Mouse (Mus musculus): ENCODE data around the gene C1qtnf2. TPM values are rescaled to one million over a fixed set of nuclear protein-coding genes. Genes with fewer than 3 reads are reported as not detected.

Gene C1qtnf2
- total RNA-seq (2014; fragmentation: Nextera tagmentation): not detected in 2 replicates
- total RNA-seq (2017): not detected in 2 replicates

DNA sequence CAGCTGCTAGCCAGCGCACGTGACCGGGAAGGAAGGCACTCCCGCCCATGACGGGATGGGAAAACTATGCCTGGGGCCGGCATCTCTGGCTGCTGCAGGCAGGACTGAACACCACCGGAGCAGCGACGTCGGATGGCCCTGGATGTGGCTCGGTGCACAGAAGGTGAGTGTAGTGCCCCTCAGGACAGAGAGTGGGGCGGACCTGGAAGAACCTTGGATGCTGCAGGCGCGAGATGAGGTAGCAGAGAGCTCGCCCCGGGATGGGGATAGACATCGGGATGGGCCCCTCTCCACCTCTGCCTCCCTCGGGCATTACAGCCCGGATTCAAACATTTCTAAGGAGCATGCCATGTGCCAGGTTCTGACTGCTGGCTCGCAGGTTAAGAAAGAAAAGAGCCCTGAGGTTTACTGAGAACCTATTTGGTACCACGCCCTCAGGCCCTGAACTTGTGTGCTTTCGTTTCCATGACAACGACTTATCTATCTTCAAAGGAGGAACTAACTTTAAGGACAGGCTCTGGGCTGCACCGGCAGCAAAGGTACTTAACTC, at the start of gene C1qtnf2:
Gene C1qtnf2, plus strand, starts transcription at position 52 of the 550 bp plus-strand sequence.
- ATAC-seq (replicated peaks; ENCODE audit: low FRiP score, low TSS enrichment, poor library complexity, severe bottlenecking): peak; percentile 84

DNA sequence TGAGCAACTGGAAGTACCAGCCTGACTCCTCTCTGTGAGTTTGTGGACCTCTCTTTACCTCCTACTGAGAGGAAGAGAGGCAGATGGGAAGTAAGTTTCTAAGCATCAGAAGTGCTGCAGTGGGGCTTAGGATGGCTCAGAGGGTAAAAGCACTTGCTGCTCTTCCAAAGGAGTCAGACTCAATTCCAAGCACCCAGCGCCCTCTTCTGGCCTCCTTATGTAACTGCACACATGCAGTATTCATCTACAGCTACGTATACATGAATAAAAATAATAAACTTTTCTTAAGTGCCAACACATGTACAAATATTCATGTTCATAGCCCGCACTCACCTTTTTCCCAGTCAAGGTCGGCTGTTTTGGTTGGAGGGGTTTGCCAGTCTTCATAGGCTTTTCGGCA, 49.7 kb upstream of the C1qtnf2 start:
- ATAC-seq (replicated peaks; ENCODE audit: low FRiP score, low TSS enrichment, poor library complexity, severe bottlenecking): no peak

DNA sequence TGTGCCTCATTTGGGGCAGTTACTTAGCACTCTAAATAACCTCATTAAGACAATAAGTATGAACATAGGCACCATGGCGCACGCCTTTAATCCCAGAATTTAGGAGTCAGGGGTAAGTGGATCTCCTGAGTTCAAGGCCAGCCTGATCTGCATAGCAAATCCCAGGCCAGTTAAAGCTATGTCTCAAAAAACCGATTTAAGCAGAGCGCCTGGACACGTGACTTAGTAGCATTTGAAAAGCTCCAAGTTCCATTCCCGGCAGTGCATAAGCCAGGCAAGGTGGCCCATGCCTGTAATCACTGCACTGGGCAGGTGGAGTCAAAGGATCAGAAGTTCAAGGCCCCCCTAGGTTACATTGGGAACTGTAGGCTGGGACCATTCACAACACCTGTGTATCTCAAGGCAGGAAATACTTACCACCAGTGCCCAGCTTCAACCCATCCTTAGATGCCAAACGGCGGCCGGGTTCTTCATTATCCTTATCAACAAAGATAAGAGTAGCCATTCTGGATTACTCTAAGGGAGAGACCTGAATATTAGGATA, 48.8 kb upstream of the C1qtnf2 start:
- ATAC-seq (replicated peaks; ENCODE audit: low FRiP score, low TSS enrichment, poor library complexity, severe bottlenecking): no peak; the same call in 1 of the 2 replicates

DNA sequence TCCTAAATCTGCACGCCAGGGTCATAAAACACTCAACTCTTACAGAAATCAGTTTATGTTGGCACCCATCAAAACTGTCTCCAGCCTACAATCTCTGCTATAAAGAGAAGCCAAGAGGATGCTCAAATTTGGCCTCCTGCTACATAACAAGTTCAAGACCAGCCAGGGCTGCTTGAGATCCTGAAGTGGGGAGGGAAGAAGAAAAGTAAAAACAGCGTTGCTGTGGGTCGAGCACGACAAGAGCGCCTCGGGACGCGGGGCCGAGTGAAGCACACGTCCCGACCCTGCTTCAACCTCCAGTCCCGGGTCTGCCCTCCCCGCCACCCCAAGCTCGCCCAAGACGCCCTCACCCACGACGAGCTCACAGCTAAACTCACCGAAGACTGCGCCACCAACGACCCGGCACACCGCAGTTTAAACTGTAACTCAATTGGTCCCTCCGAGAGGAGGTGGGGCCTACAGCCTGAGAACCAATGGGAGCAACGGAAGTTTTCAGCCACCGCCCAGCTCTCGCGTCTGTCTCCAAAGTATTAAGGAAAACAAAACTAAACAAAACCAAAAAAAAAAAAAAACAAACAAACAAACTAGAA, 48.2 kb upstream of the C1qtnf2 start, which contains the start of gene Pttg1:
Gene Pttg1, minus strand, starts transcription at position 428 of the 590 bp plus-strand sequence.
- peak; percentile 100 for ATAC-seq (replicated peaks; ENCODE audit: low FRiP score, low TSS enrichment, poor library complexity, severe bottlenecking)

DNA sequence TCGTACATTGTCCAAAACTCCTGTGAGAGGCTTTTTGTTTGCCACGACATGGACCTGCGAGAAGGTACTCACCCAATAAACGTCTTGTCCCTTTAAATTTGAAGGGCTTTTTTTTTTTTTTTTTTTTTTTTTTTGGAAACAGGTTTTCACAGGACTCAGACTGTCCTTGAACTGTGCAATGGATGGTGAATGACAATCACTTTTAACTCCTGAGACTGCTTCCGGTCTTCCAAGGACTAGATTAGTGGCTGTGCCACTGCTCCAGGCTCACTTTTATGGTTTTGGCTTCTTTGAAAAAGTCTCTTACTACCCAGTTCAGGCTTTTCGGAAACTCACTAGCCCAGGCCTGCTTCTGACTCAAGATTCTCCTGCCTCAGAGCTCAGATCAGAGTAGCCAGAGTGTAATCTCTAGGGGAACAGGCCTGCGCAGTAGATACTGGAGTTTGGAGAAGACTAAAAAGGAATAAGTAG, 47.6 kb upstream of the C1qtnf2 start:
- peak; percentile 49 for ATAC-seq (replicated peaks; ENCODE audit: low FRiP score, low TSS enrichment, poor library complexity, severe bottlenecking)

DNA sequence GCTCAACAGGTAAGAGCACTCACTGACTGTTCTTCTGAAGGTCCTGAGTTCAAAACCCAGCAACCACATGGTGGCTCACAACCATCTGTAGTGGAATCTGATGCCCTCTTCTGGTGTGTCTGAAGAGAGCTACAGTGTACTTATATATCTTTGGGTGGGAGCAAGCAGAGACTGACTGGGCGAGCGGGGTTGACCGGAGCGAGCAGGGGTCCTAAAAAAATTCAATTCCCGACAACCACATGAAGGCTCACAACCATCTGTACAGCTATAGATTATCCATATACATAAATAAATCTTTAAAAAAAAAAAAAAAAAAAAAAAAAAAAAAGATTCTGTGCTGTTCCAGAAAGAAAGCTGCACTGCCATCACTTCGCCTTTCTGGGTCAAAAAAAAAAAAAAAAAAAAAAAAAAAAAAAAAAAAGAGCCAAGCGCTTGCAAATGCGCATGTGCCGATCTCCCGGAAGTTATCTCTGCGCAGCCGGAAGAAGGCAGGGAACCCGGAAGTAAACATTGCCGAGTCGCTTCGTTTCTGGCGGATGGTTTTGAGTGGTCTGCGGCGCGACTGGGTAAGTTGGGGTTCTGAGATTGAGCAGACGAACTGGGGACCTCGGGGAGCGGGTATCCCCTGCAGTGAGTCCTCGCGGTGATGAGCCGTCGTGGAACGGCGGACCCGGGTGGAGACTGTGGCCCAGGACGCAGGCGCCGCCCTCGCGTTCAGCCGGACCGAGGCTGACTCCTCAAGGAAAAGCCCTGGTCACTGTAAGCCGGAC, 40.6 kb upstream of the C1qtnf2 start, which contains the start of gene Slu7:
Gene Slu7, plus strand, starts transcription at position 491 of the 770 bp plus-strand sequence.
- ATAC-seq (replicated peaks; ENCODE audit: low FRiP score, low TSS enrichment, poor library complexity, severe bottlenecking): peak; percentile 90

DNA sequence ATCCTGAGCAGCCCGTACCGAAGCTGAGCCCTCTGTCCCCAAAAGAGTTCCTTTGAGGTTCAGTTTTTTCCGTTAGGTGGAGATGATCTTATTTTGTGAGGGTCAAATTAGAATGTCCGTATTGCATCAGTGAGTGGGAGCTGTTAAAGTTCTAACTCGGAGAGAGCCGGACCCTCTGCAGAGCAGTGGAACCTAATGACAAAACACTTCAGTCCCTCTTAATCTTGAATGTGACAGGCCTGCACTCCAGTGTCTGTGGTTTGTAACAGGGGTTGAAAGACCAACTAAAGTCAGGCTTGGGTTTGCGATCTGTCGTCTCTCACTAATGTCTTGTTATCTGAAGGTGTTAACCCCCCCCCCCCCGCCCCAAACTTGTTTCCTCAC, 40.1 kb upstream of the C1qtnf2 start:
- peak; percentile 76 for ATAC-seq (replicated peaks; ENCODE audit: low FRiP score, low TSS enrichment, poor library complexity, severe bottlenecking)

DNA sequence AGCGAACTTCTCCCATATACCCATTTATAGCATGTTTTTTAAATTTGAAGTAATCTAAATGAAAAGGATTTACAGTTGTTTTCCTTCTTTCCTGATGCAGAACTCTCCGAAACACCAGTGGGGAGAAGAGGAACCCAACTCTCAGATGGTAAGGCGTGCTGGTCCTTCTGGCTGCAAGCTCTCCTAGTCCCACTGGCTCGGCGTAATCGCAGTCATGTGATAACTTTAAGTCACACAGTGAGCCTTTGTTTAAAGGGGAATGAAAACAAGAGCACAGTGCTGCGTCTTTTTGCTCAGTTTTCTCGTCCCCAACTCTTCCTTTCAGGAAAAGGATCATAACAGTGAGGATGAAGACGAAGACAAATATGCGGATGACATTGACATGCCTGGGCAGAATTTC, 33.0 kb upstream of the C1qtnf2 start:
- no peak for ATAC-seq (replicated peaks; ENCODE audit: low FRiP score, low TSS enrichment, poor library complexity, severe bottlenecking)

DNA sequence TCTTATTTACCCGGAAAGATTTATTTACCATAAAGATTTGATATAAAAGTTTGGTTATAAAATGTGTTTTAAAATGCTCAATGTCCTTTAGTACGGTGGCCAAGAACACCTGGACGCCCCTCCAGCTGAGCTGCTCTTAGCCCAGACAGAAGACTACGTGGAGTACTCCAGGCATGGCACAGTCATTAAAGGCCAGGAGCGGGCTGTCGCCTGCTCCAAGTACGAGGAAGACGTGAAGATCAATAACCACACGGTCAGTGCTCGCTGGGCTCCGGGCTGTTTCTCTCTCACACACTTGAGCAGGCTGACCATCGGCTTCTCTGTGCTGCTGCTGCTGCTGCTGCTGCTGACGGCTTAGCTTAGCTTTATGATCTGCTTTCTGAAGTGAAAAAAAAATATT, 30.9 kb upstream of the C1qtnf2 start:
- ATAC-seq (replicated peaks; ENCODE audit: low FRiP score, low TSS enrichment, poor library complexity, severe bottlenecking): no peak

DNA sequence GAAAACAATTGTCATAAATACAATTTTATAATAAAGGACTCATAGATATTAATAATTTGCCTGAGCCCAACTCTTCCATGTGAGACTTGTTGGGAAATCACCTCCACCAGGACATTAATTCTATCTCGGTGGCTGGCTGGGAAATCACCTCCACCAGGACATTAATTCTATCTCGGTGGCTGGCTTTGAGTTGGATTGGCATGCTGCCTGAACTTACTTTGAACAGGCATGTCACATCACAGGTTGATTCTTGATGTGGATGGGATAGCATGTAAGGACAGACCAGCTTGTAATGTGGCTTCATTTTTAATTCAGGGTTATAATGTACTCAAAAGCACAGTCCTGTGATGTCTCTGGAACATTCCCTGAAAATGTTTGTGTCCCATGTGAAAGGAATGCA, 24.2 kb upstream of the C1qtnf2 start:
- ATAC-seq (replicated peaks; ENCODE audit: low FRiP score, low TSS enrichment, poor library complexity, severe bottlenecking): no peak

DNA sequence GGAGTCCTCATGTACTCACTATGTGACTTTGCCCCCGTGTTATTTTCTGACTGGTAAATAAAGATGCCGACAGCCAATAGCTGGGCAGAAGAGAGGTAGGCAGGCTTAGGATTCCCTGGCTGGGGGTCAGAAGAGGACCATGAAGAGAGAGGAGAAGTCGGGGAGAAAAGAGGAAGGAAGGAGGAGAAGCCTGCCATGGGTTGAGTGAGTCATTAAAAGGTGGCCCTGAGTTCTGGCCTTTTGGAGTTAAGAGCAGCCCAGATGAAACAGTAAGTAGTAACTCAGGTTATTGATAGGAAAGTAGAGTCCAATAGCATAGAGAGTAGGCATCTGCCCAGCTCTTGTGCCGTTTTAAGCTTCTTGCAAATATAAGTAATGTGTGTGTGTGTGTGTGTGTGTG, 22.8 kb upstream of the C1qtnf2 start:
- ATAC-seq (replicated peaks; ENCODE audit: low FRiP score, low TSS enrichment, poor library complexity, severe bottlenecking): no peak

DNA sequence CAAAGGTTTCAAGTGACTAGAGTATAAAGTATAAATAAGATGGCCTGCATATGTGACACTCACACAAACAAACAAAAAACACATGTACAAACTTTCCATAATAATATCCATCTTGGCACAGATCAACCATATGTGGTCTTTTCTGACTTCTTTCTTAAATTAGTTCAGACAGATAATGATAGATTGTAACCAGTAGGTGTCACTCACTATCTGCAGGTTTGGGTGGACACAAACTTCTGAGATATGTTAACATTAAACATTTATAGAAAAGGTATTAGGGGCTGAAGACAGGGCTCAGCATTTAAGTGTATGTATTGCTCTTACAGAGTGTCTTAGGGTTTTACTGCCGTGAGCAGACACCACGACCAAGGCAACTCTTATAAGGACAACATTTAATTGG, 21.8 kb upstream of the C1qtnf2 start:
- ATAC-seq (replicated peaks; ENCODE audit: low FRiP score, low TSS enrichment, poor library complexity, severe bottlenecking): 0 out of 2 replicates have a peak, but pooled peaks have one; percentile 26

DNA sequence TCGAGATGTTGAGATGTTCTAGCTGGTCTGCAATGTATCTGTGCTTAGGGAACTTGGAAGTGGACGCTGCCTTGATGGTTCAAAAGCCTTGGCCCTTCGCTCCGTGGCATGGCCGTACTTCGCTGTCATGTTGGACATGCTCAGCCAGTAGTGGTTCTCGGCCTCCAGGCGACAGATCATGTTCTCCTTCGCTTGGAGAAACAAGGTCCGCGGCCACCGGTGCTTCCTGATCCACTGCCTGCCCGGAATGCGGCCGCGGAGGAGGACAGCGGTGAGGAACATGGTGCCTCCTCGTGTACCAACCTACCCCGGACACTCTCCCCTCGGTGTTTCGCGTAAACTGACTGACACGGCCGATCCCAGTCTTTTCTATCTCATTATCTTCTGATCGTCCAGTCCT, 10.9 kb upstream of the C1qtnf2 start:
- ATAC-seq (replicated peaks; ENCODE audit: low FRiP score, low TSS enrichment, poor library complexity, severe bottlenecking): no peak

DNA sequence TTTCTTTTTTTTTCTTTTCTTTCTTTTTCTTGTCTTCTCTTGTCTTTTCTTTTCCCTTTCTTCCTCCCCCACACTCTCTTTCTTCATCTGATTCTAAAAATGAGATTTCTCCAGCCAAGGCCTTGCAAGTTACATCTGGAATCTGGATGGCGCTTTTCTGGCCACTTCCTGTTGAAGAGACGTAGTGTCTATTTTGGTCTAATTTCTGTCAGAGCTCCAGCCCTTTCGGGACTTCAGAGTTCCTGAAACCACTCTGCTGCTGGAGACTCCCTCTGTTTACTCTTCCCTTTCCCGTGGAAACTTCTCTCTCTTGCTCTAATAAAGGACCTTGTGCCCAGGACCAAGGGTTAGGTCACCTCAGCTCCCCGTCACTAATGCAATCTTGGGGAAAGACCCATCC, 4.0 kb upstream of the C1qtnf2 start:
- no peak for ATAC-seq (replicated peaks; ENCODE audit: low FRiP score, low TSS enrichment, poor library complexity, severe bottlenecking)

DNA sequence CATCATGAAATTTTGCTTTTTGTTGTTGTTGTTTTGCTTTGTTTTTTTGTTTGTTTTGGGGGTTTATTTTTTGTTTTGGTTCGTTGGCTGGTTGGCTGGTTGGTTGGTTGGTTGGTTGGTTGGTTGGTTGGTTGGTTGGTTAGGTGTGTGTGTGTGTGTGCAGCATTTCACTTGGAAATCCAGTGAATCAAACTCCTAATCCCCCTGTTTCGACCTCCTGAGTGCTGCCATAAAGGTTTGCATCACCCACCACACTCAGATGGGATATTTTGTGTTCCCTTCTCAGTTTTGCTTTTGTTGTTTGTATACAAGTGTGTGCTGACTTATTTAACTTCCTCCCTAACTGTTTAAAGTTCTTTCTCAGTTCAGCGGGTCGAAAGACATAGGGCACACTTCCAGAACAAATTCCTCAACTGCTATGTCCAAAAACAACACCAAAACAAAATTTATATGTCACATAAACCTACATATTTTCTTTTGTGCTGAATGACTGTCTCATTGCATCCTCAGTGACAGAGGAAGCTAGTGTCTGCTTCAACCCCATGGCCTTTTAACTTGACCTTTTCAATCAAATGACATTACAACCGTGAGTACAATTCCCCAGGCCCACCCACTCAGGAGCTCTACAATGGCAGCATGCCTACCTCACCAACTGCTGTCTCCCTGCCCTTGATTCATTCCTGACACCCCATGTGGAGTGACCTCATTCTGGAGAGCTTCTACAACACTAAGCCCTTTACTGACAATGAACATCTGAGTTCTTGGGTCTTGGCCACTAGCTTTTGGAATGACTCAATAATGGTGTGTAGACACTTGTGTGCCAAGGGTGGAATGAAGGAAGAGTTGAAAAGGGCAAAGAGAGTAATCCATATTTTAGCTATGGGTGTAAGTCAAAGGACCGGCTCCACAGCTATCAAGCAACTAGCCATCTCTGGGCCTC, 2.9 kb upstream of the C1qtnf2 start:
- no peak for ATAC-seq (replicated peaks; ENCODE audit: low FRiP score, low TSS enrichment, poor library complexity, severe bottlenecking)

DNA sequence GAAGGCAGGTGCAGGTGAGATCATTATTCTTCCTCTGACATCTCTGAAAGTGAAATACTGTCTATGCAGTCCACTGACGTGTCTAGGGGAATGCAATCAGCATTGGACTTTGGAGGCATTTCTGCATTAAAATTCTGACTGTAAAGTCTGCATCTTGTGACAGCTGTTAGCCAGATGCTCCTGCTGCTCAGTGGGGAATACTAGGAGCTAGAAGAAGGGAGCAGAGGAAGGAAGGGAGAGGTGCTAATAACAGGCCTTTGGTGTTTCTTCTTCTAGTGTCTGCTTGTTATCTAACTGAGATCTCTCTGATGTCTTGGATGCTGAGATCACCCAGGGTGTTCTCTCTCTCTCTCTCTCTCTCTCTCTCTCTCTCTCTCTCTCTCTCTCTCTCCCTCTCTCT, 961 bp upstream of the C1qtnf2 start:
- ATAC-seq (replicated peaks; ENCODE audit: low FRiP score, low TSS enrichment, poor library complexity, severe bottlenecking): no peak

DNA sequence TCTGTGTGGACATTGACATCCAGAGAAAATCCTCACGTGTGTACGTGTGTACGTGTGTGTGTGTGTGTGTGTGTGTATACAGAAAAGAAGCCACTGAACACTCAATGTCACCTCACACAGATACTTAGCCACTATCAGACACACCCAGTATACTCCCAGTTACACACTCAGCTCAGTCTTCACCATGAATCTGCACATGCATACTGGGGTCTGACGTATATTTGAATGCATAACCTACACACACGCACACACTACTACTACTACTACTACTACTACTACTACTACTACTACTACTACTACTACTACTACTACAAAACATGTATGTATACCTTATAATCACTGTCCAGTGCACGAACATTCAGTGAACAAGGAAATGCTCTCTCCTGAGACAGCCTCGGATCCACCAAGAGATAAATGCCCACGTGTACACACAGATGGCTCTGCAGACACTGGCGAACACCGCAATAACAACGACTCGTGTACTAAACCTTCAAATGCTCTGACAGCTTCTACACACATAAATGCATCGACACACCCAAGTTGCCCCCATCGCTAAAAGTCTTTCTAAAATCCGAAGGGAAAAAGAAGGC, 346 bp upstream of the C1qtnf2 start:
- no peak for ATAC-seq (replicated peaks; ENCODE audit: low FRiP score, low TSS enrichment, poor library complexity, severe bottlenecking)

DNA sequence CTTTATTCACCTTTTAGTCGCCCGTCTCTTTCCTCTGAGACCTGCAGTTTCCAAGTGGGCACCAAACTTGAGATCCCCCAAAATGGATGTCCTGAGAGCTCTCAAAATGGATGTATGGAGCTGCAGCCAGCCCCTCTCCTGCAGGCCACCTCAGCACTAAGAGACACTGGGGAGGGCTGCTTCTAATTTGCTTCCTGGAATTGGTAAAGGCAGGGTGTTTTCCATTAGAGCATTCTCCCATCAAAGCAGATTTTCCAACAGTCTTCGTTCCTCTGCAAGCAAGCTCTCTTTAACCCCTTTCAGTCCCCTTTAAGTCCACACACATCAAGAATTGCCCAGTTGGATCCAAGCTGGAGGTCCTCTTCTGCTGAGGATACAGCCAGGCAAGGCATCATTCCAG, 5.3 kb downstream of the C1qtnf2 start:
- ATAC-seq (replicated peaks; ENCODE audit: low FRiP score, low TSS enrichment, poor library complexity, severe bottlenecking): no peak

DNA sequence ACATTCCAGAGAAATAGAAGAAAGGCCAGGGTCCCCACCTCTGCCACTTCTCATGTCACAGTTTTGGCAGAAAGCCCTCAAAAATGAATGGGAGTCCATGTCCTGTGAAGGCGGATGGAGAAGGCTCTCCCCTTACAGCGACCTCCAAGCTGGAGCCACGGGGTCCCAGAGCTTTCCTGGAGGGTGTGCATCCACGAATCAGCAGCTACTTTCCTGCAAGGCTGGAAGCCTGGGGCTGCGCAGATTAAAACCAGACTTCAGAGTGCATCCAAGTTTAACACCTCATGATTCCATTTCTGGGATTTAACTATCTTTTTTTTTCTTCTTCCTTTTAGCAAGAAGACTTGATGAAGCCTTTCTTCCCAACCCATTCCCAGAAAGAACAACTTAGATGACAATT, 6.5 kb downstream of the C1qtnf2 start:
- no peak for ATAC-seq (replicated peaks; ENCODE audit: low FRiP score, low TSS enrichment, poor library complexity, severe bottlenecking)

Measured in megakaryocyte-erythroid progenitor cell, adult 5-6 weeks (primary cell).